In genomic region chr16:32189109-32189508, GRCm38 (mm10) we compare ENCODE assay signal across 9 mouse cellular contexts. TPM values are rescaled to one million over a fixed set of nuclear protein-coding genes. Genes with fewer than 3 reads are reported as not detected.
A peak's percentile ranks its signal among the peaks of the same experiment; 100 is the strongest.
DNase-seq lines count a peak whose midpoint lies in the region; ATAC-seq lines count a peak whose summit lies in the region.
"Had no signal": no experiment of that assay in that cellular context is flagged by ENCODE, and none has a peak within 500 bp of the region (broad histone marks: within the 10 kb centered on the region; RNA-seq: fewer than 3 reads in every experiment).

No protein-coding gene starts in this region.

- peaks cover 84% of the 10 kb centered on the region for H3K4me1 ChIP-seq in megakaryocyte, embryonic 14.5 days

- no peaks in the 10 kb centered on the region for H3K27me3 ChIP-seq in megakaryocyte, embryonic 14.5 days (replicated peaks)

- ATAC-seq in erythroblast, adult 5-6 weeks (replicated peaks; ENCODE audit: low FRiP score, poor library complexity, severe bottlenecking) = no peak

- H3K9me3 ChIP-seq in megakaryocyte, embryonic 14.5 days = peaks cover 5% of the 10 kb centered on the region; the same call in 1 of the 2 replicates

- H3K36me3 ChIP-seq in megakaryocyte, embryonic 14.5 days (replicated peaks; ENCODE audit: low read length) = peaks cover 4% of the 10 kb centered on the region

- peak overlapping the region; percentile 78 for H3K4me3 ChIP-seq in megakaryocyte, embryonic 14.5 days (replicated peaks)

- peak; percentile 22 for DNase-seq in adrenal gland, postnatal 10 days
- no peak for DNase-seq in adrenal gland, postnatal 25 days
- peak; percentile 24 for DNase-seq in right cerebral cortex, adult 18-20 months
- no peak for DNase-seq in right cerebral cortex, postnatal 36 days (ENCODE audit: low spot score in 2 of 2)
- peak; percentile 79 for DNase-seq in layer of hippocampus, adult 9-11 months
- DNase-seq in testis, postnatal 10 days (ENCODE audit: low spot score) = no peak

RNA-seq across cellular contexts. Expression of gene Bex6, which starts 9.5 kb away (rescaled TPM):
- total RNA-seq in adrenal gland, postnatal 10 days (2021) = not detected
- total RNA-seq in adrenal gland, postnatal 25 days (2021) = not detected in 2 replicates
- 1.3 TPM in 1 of 2 replicates, not detected in the other for polyA plus RNA-seq in megakaryocyte, embryonic 14.5 days (2012; ENCODE audit: insufficient read depth, low replicate concordance)
- 1.9 and 6.9 TPM in 2 replicates for total RNA-seq in erythroblast, adult 5-6 weeks (2015; ENCODE audit: low replicate concordance)
- 3.2 and 7.8 TPM in 2 replicates for total RNA-seq in erythroblast, adult 5-6 weeks (2017; ENCODE audit: low replicate concordance)
- total RNA-seq: layer of hippocampus, adult 18-20 months had no signal

RNA-seq across cellular contexts. Expression of gene Nrros, which starts 23.7 kb away (rescaled TPM):
- 10 to 100 TPM; 11.0 to 16.4 TPM for total RNA-seq in adrenal gland, postnatal 10 days (2021)
- total RNA-seq in adrenal gland, postnatal 25 days (2021) = 6.1 and 8.9 TPM in 2 replicates
- 75.8 and 110 TPM in 2 replicates for polyA plus RNA-seq in megakaryocyte, embryonic 14.5 days (2012; ENCODE audit: insufficient read depth, low replicate concordance)
- 29.0 and 38.5 TPM in 2 replicates for total RNA-seq in erythroblast, adult 5-6 weeks (2015; ENCODE audit: low replicate concordance)
- 18.1 and 25.4 TPM in 2 replicates for total RNA-seq in erythroblast, adult 5-6 weeks (2017; ENCODE audit: low replicate concordance)

RNA-seq across cellular contexts. Expression of gene Fbxo45, which starts 57.8 kb away (rescaled TPM):
- 10 to 100 TPM; 18.2 to 20.0 TPM for total RNA-seq in adrenal gland, postnatal 10 days (2021)
- 19.6 and 22.8 TPM in 2 replicates for total RNA-seq in adrenal gland, postnatal 25 days (2021)
- 0.95 and 2.2 TPM in 2 replicates for polyA plus RNA-seq in megakaryocyte, embryonic 14.5 days (2012; ENCODE audit: insufficient read depth, low replicate concordance)
- total RNA-seq in erythroblast, adult 5-6 weeks (2015; ENCODE audit: low replicate concordance) = 1.9 and 2.7 TPM in 2 replicates
- 8.0 and 10.0 TPM in 2 replicates for total RNA-seq in erythroblast, adult 5-6 weeks (2017; ENCODE audit: low replicate concordance)

RNA-seq across cellular contexts. Expression of gene Wdr53, which starts 57.9 kb away (rescaled TPM):
- total RNA-seq in adrenal gland, postnatal 10 days (2021) = 10 to 100 TPM; 12.3 to 13.9 TPM
- total RNA-seq in adrenal gland, postnatal 25 days (2021) = 15.1 and 16.3 TPM in 2 replicates
- polyA plus RNA-seq in megakaryocyte, embryonic 14.5 days (2012; ENCODE audit: insufficient read depth, low replicate concordance) = 8.7 TPM in 1 of 2 replicates, not detected in the other
- total RNA-seq in erythroblast, adult 5-6 weeks (2015; ENCODE audit: low replicate concordance) = 0.58 and 2.3 TPM in 2 replicates
- 5.3 and 5.6 TPM in 2 replicates for total RNA-seq in erythroblast, adult 5-6 weeks (2017; ENCODE audit: low replicate concordance)

Comparison
In these comparisons a context has a peak if more than half of its experiments do, and no peak if none do; other contexts are left out.
1. DNase-seq: peak in adrenal gland, postnatal 10 days (single experiment), right cerebral cortex, adult 18-20 months (single experiment) and layer of hippocampus, adult 9-11 months (single experiment); none in adrenal gland, postnatal 25 days (single experiment), right cerebral cortex, postnatal 36 days (0 of 2) and testis, postnatal 10 days (single experiment).